Mouse (Mus musculus): Measurements from ENCODE around the gene Dhdds. TPM values are rescaled to one million over a fixed set of nuclear protein-coding genes. Genes with fewer than 3 reads are reported as not detected.

Dhdds gene
- total and polyA plus RNA-seq, 3 experiments, result 15.9 to 37.7 TPM; not detected in 1

GRCm38 (mm10) chr4:134005581-134006358 lies 5.1 kb upstream of the Dhdds start:
- H3K79me2 ChIP-seq (ENCODE audit: control insufficient read depth, insufficient read depth, low read length, poor library complexity), result no peaks in the 10 kb centered on the region
- H3K36me3 ChIP-seq (ENCODE audit: control insufficient read depth in 1 of 2, insufficient read depth in 2 of 2, low read length in 2 of 2), result peaks cover 0 to 7% of the 10 kb centered on the region in 2 experiments; a peak in 2 of 4 replicates
- peak overlapping the region; percentile 64 for H3K27ac ChIP-seq (ENCODE audit: control insufficient read depth, low read depth, low read length)
- peak; percentile 56; the same call in 1 of the 2 replicates for TF ChIP-seq MAX (IDR thresholded peaks at IDR 0.05; ENCODE audit: low read length)
- peak; percentile 59; the same call in 1 of the 2 replicates for TF ChIP-seq ELF1 (IDR thresholded peaks at IDR 0.05; ENCODE audit: low read depth, low read length)
- TF ChIP-seq KAT2A (conservative IDR thresholded peaks at IDR 0.05; ENCODE audit: low read depth, low read length), result no peak
- TF ChIP-seq GATA1 (IDR thresholded peaks at IDR 0.05; ENCODE audit: low read depth, low read length), result 0 out of 2 replicates have a peak, but pooled peaks have one; percentile 7
- TF ChIP-seq MYC (IDR thresholded peaks at IDR 0.05; ENCODE audit: low read depth, low read length), result 0 out of 2 replicates have a peak, but pooled peaks have one; percentile 22
- TF ChIP-seq NELFE (IDR thresholded peaks at IDR 0.05; ENCODE audit: low read depth, low read length), result 0 out of 2 replicates have a peak, but pooled peaks have one; percentile 11
- 0 out of 2 replicates have a peak, but pooled peaks have one; percentile 27 for TF ChIP-seq TCF12 (IDR thresholded peaks at IDR 0.05; ENCODE audit: low read depth, low read length)
- no peak for TF ChIP-seq SMC3 (IDR thresholded peaks at IDR 0.05; ENCODE audit: low read depth, low read length)
- TF ChIP-seq HCFC1 (IDR thresholded peaks at IDR 0.05; ENCODE audit: low read depth, low read length), result 0 out of 2 replicates have a peak, but pooled peaks have one; percentile 36
- peak; percentile 55 for TF ChIP-seq TAL1 (IDR thresholded peaks at IDR 0.05; ENCODE audit: low read length)
- peak; percentile 80 for DNase-seq (ENCODE audit: low read depth, low spot score)
- H3K4me3 ChIP-seq (ENCODE audit: control insufficient read depth in 1 of 2, insufficient read depth in 1 of 2, low read depth in 2 of 2, low read length in 2 of 2), result peak overlapping the region; percentile 9 to 51; a peak in 3 of 4 replicates
- peaks cover 0 to 21% of the 10 kb centered on the region in 2 experiments; a peak in 3 of 4 replicates for H3K4me1 ChIP-seq (ENCODE audit: control insufficient read depth in 1 of 2, insufficient read depth in 2 of 2, low read length in 2 of 2)
- H3K27me3 ChIP-seq (ENCODE audit: control insufficient read depth in 1 of 2, insufficient read depth in 2 of 2, low read length in 2 of 2), result peaks cover 0 to 2% of the 10 kb centered on the region in 2 experiments; a peak in 1 of 4 replicates
- H3K9ac ChIP-seq (ENCODE audit: control insufficient read depth, low read depth, low read length, poor library complexity, severe bottlenecking), result peak overlapping the region; percentile 59
- H3K9me3 ChIP-seq (replicated peaks; ENCODE audit: insufficient read depth, low read length), result no peaks in the 10 kb centered on the region

GRCm38 (mm10) chr4:134002903-134003302 lies 2.2 kb upstream of the Dhdds start:
- Histone ChIP-seq H3K27me3 (ENCODE audit: control insufficient read depth in 1 of 2, insufficient read depth in 2 of 2, low read length in 2 of 2) (no peaks in the 10 kb centered on the region), H3K4me1 (ENCODE audit: control insufficient read depth in 1 of 2, insufficient read depth in 2 of 2, low read length in 2 of 2) (peaks cover 0 to 25% of the 10 kb centered on the region in 2 experiments; a peak in 3 of 4 replicates), H3K36me3 (ENCODE audit: control insufficient read depth in 1 of 2, insufficient read depth in 2 of 2, low read length in 2 of 2) (peaks cover 3 to 13% of the 10 kb centered on the region in 2 experiments), H3K9me3 (replicated peaks; ENCODE audit: insufficient read depth, low read length) (no peaks in the 10 kb centered on the region), H3K27ac (ENCODE audit: control insufficient read depth, low read depth, low read length) (no peak overlapping the region), H3K9ac (ENCODE audit: control insufficient read depth, low read depth, low read length, poor library complexity, severe bottlenecking) (no peak overlapping the region), H3K4me3 (ENCODE audit: control insufficient read depth in 1 of 2, insufficient read depth in 1 of 2, low read depth in 2 of 2, low read length in 2 of 2) (no peak overlapping the region), H3K79me2 (ENCODE audit: control insufficient read depth, insufficient read depth, low read length, poor library complexity) (peaks cover 3% of the 10 kb centered on the region)
- DNase-seq (ENCODE audit: low read depth, low spot score), result no peak
- TF ChIP-seq TBP (IDR thresholded peaks at IDR 0.05; ENCODE audit: low read depth, low read length) (no peak), USF1 (IDR thresholded peaks at IDR 0.05; ENCODE audit: low read depth, low read length) (no peak)

GRCm38 (mm10) chr4:134002246-134002645 lies 1.5 kb upstream of the Dhdds start:
- H3K36me3 ChIP-seq (ENCODE audit: control insufficient read depth in 1 of 2, insufficient read depth in 2 of 2, low read length in 2 of 2), result peaks cover 3 to 13% of the 10 kb centered on the region in 2 experiments
- H3K9ac ChIP-seq (ENCODE audit: control insufficient read depth, low read depth, low read length, poor library complexity, severe bottlenecking), result peak overlapping the region; percentile 20; the same call in 1 of the 2 replicates
- peak; percentile 13 for DNase-seq (ENCODE audit: low read depth, low spot score)
- H3K9me3 ChIP-seq (replicated peaks; ENCODE audit: insufficient read depth, low read length), result no peaks in the 10 kb centered on the region
- no peak overlapping the region for H3K4me3 ChIP-seq (ENCODE audit: control insufficient read depth in 1 of 2, insufficient read depth in 1 of 2, low read depth in 2 of 2, low read length in 2 of 2)
- H3K4me1 ChIP-seq (ENCODE audit: control insufficient read depth in 1 of 2, insufficient read depth in 2 of 2, low read length in 2 of 2), result peaks cover 0 to 25% of the 10 kb centered on the region in 2 experiments; a peak in 3 of 4 replicates
- H3K27me3 ChIP-seq (ENCODE audit: control insufficient read depth in 1 of 2, insufficient read depth in 2 of 2, low read length in 2 of 2), result no peaks in the 10 kb centered on the region
- no peak for TF ChIP-seq ZNF384 (IDR thresholded peaks at IDR 0.05; ENCODE audit: low read depth, low read length)
- TF ChIP-seq TCF12 (IDR thresholded peaks at IDR 0.05; ENCODE audit: low read depth, low read length), result no peak
- no peak for TF ChIP-seq ETS1 (IDR thresholded peaks at IDR 0.05; ENCODE audit: low read depth, low read length)
- TF ChIP-seq JUND (IDR thresholded peaks at IDR 0.05; ENCODE audit: low read depth, low read length), result no peak
- no peak for TF ChIP-seq ZMIZ1 (IDR thresholded peaks at IDR 0.05; ENCODE audit: low read depth, low read length)
- TF ChIP-seq MAX (IDR thresholded peaks at IDR 0.05; ENCODE audit: low read length), result no peak
- TF ChIP-seq GATA1 (IDR thresholded peaks at IDR 0.05; ENCODE audit: low read depth, low read length), result no peak
- TF ChIP-seq HCFC1 (IDR thresholded peaks at IDR 0.05; ENCODE audit: low read depth, low read length), result no peak
- TF ChIP-seq ZC3H11A (IDR thresholded peaks at IDR 0.05; ENCODE audit: low read depth, low read length), result no peak
- no peak for TF ChIP-seq EP300 (IDR thresholded peaks at IDR 0.05; ENCODE audit: low read depth in 1 of 2, low read length in 2 of 2)
- TF ChIP-seq RCOR1 (IDR thresholded peaks at IDR 0.05; ENCODE audit: low read depth, low read length), result no peak
- TF ChIP-seq GABPA (IDR thresholded peaks at IDR 0.05; ENCODE audit: low read depth, low read length), result no peak
- TF ChIP-seq MYC (IDR thresholded peaks at IDR 0.05; ENCODE audit: low read depth, low read length), result no peak
- TF ChIP-seq MXI1 (IDR thresholded peaks at IDR 0.05; ENCODE audit: low read depth, low read length), result no peak
- H3K79me2 ChIP-seq (ENCODE audit: control insufficient read depth, insufficient read depth, low read length, poor library complexity), result peaks cover 3% of the 10 kb centered on the region
- H3K27ac ChIP-seq (ENCODE audit: control insufficient read depth, low read depth, low read length), result no peak overlapping the region
